Mouse (Mus musculus) gastrocnemius, postnatal 10 days (tissue): ENCODE data around the gene Fmo3. TPM values are rescaled to one million over a fixed set of nuclear protein-coding genes. Genes with fewer than 3 reads are reported as not detected.

Experiments
- DNase-seq: peaks from one replicate; pipeline ENCODE4 v3.0.0; 2021; ENCODE audit warnings: mixed read lengths
- total RNA-seq, 2 experiments: library from RNA; stranded (reverse); gene quantifications; 2 replicates each; pipeline ENCODE4 v1.2.3; 2021

The Fmo3 gene
- total RNA-seq, 2 experiments from 2014 or later = not detected

DNA sequence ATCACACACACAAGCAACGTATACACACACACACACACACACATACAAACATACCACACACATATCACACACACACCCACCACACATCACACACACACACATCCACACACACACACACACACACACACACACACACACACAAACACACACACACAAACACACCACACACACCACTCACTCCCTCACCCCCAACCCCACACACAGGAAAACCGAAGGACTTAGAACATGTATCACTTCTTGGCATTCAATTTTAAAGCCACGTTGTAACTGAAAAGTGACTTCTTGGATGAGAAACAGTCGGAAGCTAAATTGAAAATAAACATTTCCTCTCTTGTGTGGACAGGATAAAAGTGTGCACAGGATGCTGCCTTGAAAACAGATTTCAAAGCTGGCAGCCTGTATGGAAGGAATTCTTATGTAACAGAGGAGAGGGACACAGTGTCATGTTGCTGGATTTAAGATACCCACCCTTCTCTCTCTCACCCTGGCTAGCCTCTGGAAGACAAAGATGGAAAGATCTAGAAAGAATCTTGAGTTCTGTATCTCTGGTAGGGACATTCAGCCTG lies 52.9 kb downstream of the Fmo3 start:
- DNase-seq = no peak

DNA sequence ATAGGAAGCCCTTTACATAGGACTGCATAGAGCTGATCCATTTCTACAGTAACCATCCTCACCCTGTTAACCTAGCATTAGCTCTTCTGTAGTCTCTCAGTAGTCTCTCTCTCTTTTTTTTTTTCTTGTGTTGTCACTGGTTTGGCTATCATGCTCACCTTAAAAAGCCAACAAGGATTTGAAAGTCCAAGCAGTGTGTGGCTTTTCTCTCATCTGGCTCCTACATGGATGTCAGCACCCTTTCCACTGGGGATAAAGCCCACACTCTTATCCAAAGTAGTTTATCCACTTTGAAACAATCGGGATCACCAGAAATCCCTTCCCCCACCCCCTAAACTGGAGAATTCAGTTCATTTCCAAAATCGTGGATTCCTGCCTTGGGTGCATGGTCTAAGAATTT lies 53.7 kb downstream of the Fmo3 start:
- DNase-seq = no peak

DNA sequence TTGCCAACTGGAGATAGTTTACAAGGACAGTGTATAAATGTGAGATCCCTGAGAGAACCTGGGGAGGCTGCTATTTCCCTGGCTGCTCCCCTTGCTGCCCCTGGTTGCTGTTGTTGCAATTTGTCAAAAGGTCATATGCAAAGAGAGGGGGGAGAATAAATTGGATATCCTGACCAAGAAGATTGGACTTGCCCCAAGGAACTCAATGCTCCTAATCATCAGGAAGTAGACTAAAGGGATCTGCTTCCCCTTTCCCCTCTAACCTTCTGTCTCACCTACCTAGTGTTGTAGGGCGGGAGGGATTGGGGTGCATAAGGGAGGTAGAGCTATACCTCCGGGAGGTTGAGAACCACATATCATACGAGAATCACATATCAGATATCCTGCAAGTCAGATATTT lies 55.2 kb downstream of the Fmo3 start:
- DNase-seq = no peak

DNA sequence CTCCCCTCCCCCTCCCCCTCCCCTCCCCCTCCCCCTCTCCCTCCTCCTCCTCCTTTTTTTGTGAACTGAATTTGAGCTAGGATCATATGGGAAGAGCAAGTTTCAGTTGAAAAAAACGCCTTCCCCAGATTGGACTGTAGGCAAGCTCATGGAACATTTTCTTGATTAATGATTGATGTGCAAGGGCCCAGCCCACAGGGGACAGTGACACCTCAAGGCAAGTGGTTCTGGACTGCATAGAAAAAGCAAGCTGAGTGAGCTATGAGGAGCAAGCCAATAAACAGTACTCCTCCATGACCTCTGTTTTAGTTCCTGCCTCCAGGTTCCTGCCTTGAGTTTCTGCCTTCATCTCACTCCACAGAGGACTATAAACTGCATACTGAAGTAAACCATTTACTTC lies 59.2 kb downstream of the Fmo3 start:
- DNase-seq = no peak

DNA sequence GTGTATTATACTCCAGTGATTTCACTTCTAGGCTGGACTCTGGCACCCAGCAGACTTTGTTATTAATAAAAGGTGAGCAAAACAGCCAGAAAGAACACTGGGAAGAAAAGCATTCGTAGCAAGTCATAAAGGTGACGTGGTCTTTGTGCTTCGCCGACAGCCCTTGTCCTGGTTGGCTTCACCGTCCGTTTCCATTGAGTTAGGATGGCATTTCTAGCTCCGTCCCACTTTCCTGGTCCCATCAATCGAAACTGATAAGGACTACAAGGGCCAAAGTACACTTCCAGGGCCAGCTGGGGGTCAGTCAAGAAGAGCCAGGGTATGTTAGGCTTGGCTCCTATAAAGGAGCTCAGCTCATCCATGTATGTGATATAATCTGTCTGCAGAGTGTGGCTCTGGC lies 67.7 kb downstream of the Fmo3 start:
- no peak for DNase-seq

DNA sequence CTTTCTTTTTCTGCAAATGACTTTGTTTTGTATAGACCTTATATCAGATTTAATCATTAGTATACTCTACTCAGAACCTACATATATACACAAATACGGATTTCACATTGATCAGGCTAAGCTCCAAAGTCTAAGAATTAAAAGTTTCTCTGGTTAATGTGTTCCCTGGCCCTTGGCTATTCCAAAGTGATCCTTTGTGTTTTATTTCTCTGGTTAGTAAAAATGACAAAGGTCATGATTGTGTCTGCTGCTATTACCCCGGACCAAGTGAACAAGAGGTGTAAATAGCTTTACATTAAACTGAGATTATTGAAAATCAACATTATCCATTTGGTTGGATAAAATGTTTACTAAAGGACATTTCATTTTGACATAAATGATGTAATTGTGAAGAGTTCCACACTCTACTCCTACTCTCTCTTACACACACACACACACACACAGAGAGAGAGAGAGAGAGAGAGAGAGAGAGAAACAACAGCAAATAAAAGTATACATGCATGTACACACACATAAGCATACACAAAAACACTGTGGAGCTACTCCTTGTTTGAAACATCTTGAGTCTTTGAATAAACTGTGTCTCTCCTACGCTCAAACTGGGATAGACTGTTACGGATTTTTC lies 69.3 kb downstream of the Fmo3 start:
- no peak for DNase-seq

DNA sequence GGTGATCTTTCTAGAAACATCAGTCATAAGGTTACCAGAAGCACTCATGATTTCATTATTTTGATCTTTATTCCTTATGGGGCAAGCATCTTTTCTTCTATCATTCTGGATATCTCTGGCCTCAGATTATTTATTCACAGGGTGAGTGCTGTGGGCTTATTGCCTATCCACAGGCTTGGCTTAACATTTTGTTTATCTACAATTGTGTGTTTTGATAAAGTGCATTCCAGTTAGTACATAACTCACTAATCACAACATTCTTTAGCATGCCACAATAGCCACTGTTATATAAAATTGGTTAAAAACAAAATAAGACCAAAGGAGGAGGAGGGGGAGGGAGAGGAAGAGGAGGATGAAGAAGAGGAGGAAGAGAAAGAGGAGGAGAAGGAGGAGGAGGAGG lies 72.2 kb downstream of the Fmo3 start:
- no peak for DNase-seq

Other genes with a start within 250 kb of the Fmo3 start
- 100 to 1,000 TPM in 1 of 2 experiments, 10 to 100 TPM in 1; 74.6 to 104 TPM for gene Prrc2c, start 244.0 kb downstream of the Fmo3 start, total RNA-seq
- under 1 TPM in 1 of 2 experiments, not detected in 1; 0.14 TPM for gene Fmo4, start 170.6 kb downstream of the Fmo3 start, total RNA-seq
- gene Fmo1, start 117.9 kb downstream of the Fmo3 start, total RNA-seq = 10 to 100 TPM; 24.5 to 26.8 TPM
- gene Fmo2, start 85.8 kb downstream of the Fmo3 start, total RNA-seq = 1 to 10 TPM; 2.4 to 5.1 TPM
- under 1 TPM in 1 of 2 experiments, not detected in 1; 0.31 TPM for gene Fmo6, start 47.0 kb downstream of the Fmo3 start, total RNA-seq
- gene Mroh9, start 101.1 kb upstream of the Fmo3 start, total RNA-seq = not detected